Mouse (Mus musculus): ENCODE measurements around the gene Gabra1. TPM values are rescaled to one million over a fixed set of nuclear protein-coding genes. Genes with fewer than 3 reads are reported as not detected.

Gabra1 gene
- polyA plus RNA-seq, 1 experiment from 2014 or later: 0.17 TPM

Other genes starting within 250 kb of the Gabra1 start
- not detected in 2 replicates for gene Gabrg2, start 182.1 kb downstream of the Gabra1 start, polyA plus RNA-seq (2016; fragmentation: Nextera tagmentation; extraction: Ambion mirVana)
- not detected in 2 replicates for gene Gabra6, start 138.1 kb upstream of the Gabra1 start, polyA plus RNA-seq (2016; fragmentation: Nextera tagmentation; extraction: Ambion mirVana)
- gene Gabrb2, start 236.8 kb upstream of the Gabra1 start, polyA plus RNA-seq (2016; fragmentation: Nextera tagmentation; extraction: Ambion mirVana): 0.31 and 0.35 TPM in 2 replicates